ENCODE assay signal across 9 mouse cellular contexts in genomic region chr3:107101787-107102651, GRCm38 (mm10). TPM values are rescaled to one million over a fixed set of nuclear protein-coding genes. Genes with fewer than 3 reads are reported as not detected.
DNase-seq lines count a peak whose midpoint lies in the region; ATAC-seq and TF ChIP-seq lines count a peak whose summit lies in the region.
"Had no signal": no experiment of that assay in that cellular context is flagged by ENCODE, and none has a peak within 500 bp of the region (broad histone marks: within the 10 kb centered on the region; RNA-seq: fewer than 3 reads in every experiment).

No protein-coding gene starts in this region.

- peak overlapping the region; percentile 30; the same call in 1 of the 2 replicates for H3K27ac ChIP-seq in liver, adult 2 months (replicated peaks; ENCODE audit: insufficient read depth, low read depth, low read length)
- peak overlapping the region; percentile 74 for H3K27ac ChIP-seq in gastrocnemius, adult 2 months
- H3K27ac ChIP-seq in intestine, embryonic 15.5 days: no peak overlapping the region
- no peak overlapping the region for H3K27ac ChIP-seq in liver, embryonic 13.5 days
- peak overlapping the region; percentile 63 for H3K27ac ChIP-seq in olfactory bulb, adult 2 months (ENCODE audit: insufficient read depth, low read depth, low read length)

- intact Hi-C loops in gastrocnemius, adult 2 months (cut with DNase I): no loop called here

- no peaks in the 10 kb centered on the region for H3K4me1 ChIP-seq in liver, adult 2 months (ENCODE audit: control insufficient read depth, insufficient read depth, low read length)
- H3K4me1 ChIP-seq in intestine, embryonic 15.5 days (replicated peaks): peaks cover 20% of the 10 kb centered on the region; the same call in 1 of the 2 replicates
- no peaks in the 10 kb centered on the region for H3K4me1 ChIP-seq in liver, embryonic 13.5 days (replicated peaks)
- peaks cover 20% of the 10 kb centered on the region for H3K4me1 ChIP-seq in olfactory bulb, adult 2 months (ENCODE audit: control insufficient read depth, insufficient read depth, low read length)

- no peaks in the 10 kb centered on the region for H3K9me3 ChIP-seq in intestine, embryonic 15.5 days
- H3K9me3 ChIP-seq in liver, embryonic 13.5 days (replicated peaks): no peaks in the 10 kb centered on the region
- H3K9me3 ChIP-seq: megakaryocyte, embryonic 14.5 days had no signal

- H3K4me3 ChIP-seq in liver, adult 2 months (ENCODE audit: insufficient read depth, low read depth, low read length): peak overlapping the region; percentile 67
- H3K4me3 ChIP-seq in gastrocnemius, adult 2 months: peak overlapping the region; percentile 76
- H3K4me3 ChIP-seq in intestine, embryonic 15.5 days (replicated peaks): peak overlapping the region; percentile 43
- H3K4me3 ChIP-seq in liver, embryonic 13.5 days (replicated peaks): peak overlapping the region; percentile 36
- H3K4me3 ChIP-seq in olfactory bulb, adult 2 months (ENCODE audit: insufficient read depth, low read depth, low read length): peak overlapping the region; percentile 60
- H3K4me3 ChIP-seq: megakaryocyte, embryonic 14.5 days had no signal

- H3K79me2 ChIP-seq in liver, adult 2 months (ENCODE audit: control insufficient read depth, insufficient read depth, low read length): no peaks in the 10 kb centered on the region

- peak overlapping the region; percentile 55 for H3K9ac ChIP-seq in liver, adult 2 months (ENCODE audit: low read depth, low read length)
- peak overlapping the region; percentile 34 for H3K9ac ChIP-seq in intestine, embryonic 15.5 days
- no peak overlapping the region for H3K9ac ChIP-seq in liver, embryonic 13.5 days

- no peak for DNase-seq in liver, adult 2 months (ENCODE audit: extremely low read depth, low read depth, low spot score)
- no peak for DNase-seq in liver
- DNase-seq in cerebellum, postnatal 36 days: peak; percentile 58 to 63
- peak; percentile 72 for DNase-seq in gastrocnemius, adult 2 months
- no peak for DNase-seq in liver, embryonic 13.5 days
- DNase-seq in MN1 (ENCODE audit: low spot score): no peak

- no peaks in the 10 kb centered on the region for H3K36me3 ChIP-seq in liver, adult 2 months (ENCODE audit: control insufficient read depth, insufficient read depth, low read length)
- no peaks in the 10 kb centered on the region for H3K36me3 ChIP-seq in intestine, embryonic 15.5 days
- H3K36me3 ChIP-seq in liver, embryonic 13.5 days: no peaks in the 10 kb centered on the region

- ATAC-seq in intestine, embryonic 15.5 days: peak; percentile 61
- ATAC-seq in liver, embryonic 13.5 days (ENCODE audit: low read depth): no peak

- no peak for TF ChIP-seq CTCF in liver, adult 2 months (IDR thresholded peaks at IDR 0.05; ENCODE audit: low read depth, low read length)
- TF ChIP-seq CTCF in gastrocnemius, adult 2 months (IDR thresholded peaks at IDR 0.05): no peak
- 0 out of 2 replicates have a peak, but pooled peaks have one; percentile 16 for TF ChIP-seq CTCF in olfactory bulb, adult 2 months (IDR thresholded peaks at IDR 0.05; ENCODE audit: insufficient read depth, low read depth, low read length)

- WGBS in liver, adult 2 months: 2% methylated on average over 53 of the region's 53 CpGs
- under 1% methylated on average over 53 of the region's 53 CpGs for WGBS in intestine, embryonic 15.5 days
- 1% methylated on average over 53 of the region's 53 CpGs for WGBS in liver, embryonic 13.5 days (ENCODE audit: insufficient replicate concordance)
- WGBS in olfactory bulb, adult 2 months: under 1% methylated on average over 53 of the region's 53 CpGs

- peak overlapping the region; percentile 94 for H3K4me2 ChIP-seq in intestine, embryonic 15.5 days (replicated peaks)
- peak overlapping the region; percentile 48 for H3K4me2 ChIP-seq in liver, embryonic 13.5 days

- TF ChIP-seq POLR2A in liver, adult 2 months (IDR thresholded peaks at IDR 0.05; ENCODE audit: extremely low read depth, insufficient read depth, low read length): no peak
- no peak for TF ChIP-seq POLR2A in olfactory bulb, adult 2 months (IDR thresholded peaks at IDR 0.05; ENCODE audit: insufficient read depth, low read depth, low read length)

- H3K27me3 ChIP-seq in liver, adult 2 months (ENCODE audit: control insufficient read depth, insufficient read depth, low read length): peaks cover 14% of the 10 kb centered on the region
- H3K27me3 ChIP-seq in intestine, embryonic 15.5 days (replicated peaks): peaks cover 57% of the 10 kb centered on the region
- peaks cover 54% of the 10 kb centered on the region for H3K27me3 ChIP-seq in liver, embryonic 13.5 days

RNA-seq across cellular contexts. Expression of gene Kcna2, which starts 1.1 kb away (rescaled TPM):
- 1.2 and 1.3 TPM in 2 replicates for total RNA-seq in liver, adult 2 months (2014; rRNA removed)
- polyA plus RNA-seq in liver, adult 2 months (2012; rRNA removed): 0.29 and 0.54 TPM in 2 replicates
- 1 to 10 TPM in 1 of 2 experiments, under 1 TPM in 1; 0.73 to 1.2 TPM for total RNA-seq in gastrocnemius, adult 2 months (2021)
- polyA plus RNA-seq in intestine, embryonic 15.5 days (2015; fragmentation: Nextera tagmentation; extraction: Ambion mirVana): 0.08 and 0.09 TPM in 2 replicates
- polyA plus RNA-seq in liver, embryonic 13.5 days (2015; fragmentation: Nextera tagmentation; extraction: Ambion mirVana): 0.03 and 0.05 TPM in 2 replicates
- polyA plus RNA-seq in olfactory bulb, adult 2 months (2012; ENCODE audit: insufficient read depth, insufficient read length, low replicate concordance, missing spikeins): 46.9 and 149 TPM in 2 replicates

Comparison
In these comparisons a context has a peak if more than half of its experiments do, and no peak if none do; other contexts are left out.
1. H3K27ac ChIP-seq: peak in liver, adult 2 months (single experiment), gastrocnemius, adult 2 months (single experiment) and olfactory bulb, adult 2 months (single experiment); none in intestine, embryonic 15.5 days (single experiment) and liver, embryonic 13.5 days (single experiment).
2. DNase-seq: peak in cerebellum, postnatal 36 days (2 of 2) and gastrocnemius, adult 2 months (single experiment); none in liver, adult 2 months (single experiment), liver (single experiment), liver, embryonic 13.5 days (single experiment) and MN1 (single experiment).
3. RNA of gene Kcna2, which starts 1.1 kb away (polyA plus RNA-seq): 46.9 to 149 TPM in olfactory bulb, adult 2 months; 0.29 to 0.54 TPM in liver, adult 2 months, 0.08 to 0.09 TPM in intestine, embryonic 15.5 days and 0.03 to 0.05 TPM in liver, embryonic 13.5 days; every median in the first group is over 10 times any median in the second.
4. Peak in every context shown above with its lines, with median percentiles within 50 percentile points of each other: H3K4me3 ChIP-seq.